Mouse (Mus musculus): ENCODE data around the gene Prkg1. TPM values are rescaled to one million over a fixed set of nuclear protein-coding genes. Genes with fewer than 3 reads are reported as not detected.

The Prkg1 gene
- polyA plus RNA-seq, 1 experiment: 7.3 TPM

DNA sequence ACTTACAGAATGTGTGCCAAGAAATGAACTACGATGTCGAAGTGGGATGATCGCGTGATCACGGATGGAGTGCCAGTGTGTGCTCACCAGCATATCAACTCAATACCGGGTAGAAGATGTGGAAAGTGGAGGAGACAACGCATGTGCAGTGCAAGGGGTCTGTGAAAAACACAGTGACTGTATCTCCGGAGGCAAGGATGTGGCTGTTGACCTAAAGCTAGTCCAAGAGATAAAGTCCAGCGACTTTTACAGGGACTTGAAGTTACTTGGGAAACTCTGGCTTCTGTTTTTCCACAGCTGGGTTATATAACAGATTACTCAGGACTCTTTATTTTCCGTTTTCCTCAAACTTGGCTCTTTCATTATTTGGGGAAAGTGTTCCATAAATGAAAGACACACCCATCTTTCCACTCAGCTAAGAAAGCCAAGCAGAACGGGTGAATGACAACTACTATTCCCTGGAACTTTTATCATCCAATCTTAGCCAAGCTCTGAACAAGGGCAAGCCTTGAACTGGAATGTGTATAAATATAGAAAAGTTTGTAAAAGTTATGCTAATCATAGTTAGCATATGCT is 699.5 kb downstream of the Prkg1 start:
- Histone ChIP-seq H3K4me1 (ENCODE audit: control insufficient read depth, insufficient read depth, low read length) (no peaks in the 10 kb centered on the region), H3K27me3 (ENCODE audit: control insufficient read depth, insufficient read depth, low read length) (no peaks in the 10 kb centered on the region), H3K27ac (ENCODE audit: insufficient read depth, low read length) (no peak overlapping the region), H3K4me3 (replicated peaks; ENCODE audit: insufficient read depth, low read depth, low read length) (no peak overlapping the region)
- WGBS: 74% methylated on average over 11 of the region's 11 CpGs
- no peak for TF ChIP-seq POLR2A (IDR thresholded peaks at IDR 0.05; ENCODE audit: borderline replicate concordance, insufficient read depth, low read length)
- no peak for TF ChIP-seq CTCF (IDR thresholded peaks at IDR 0.05; ENCODE audit: borderline replicate concordance, insufficient read depth, low read depth, low read length)
- DNase-seq: no peak

DNA sequence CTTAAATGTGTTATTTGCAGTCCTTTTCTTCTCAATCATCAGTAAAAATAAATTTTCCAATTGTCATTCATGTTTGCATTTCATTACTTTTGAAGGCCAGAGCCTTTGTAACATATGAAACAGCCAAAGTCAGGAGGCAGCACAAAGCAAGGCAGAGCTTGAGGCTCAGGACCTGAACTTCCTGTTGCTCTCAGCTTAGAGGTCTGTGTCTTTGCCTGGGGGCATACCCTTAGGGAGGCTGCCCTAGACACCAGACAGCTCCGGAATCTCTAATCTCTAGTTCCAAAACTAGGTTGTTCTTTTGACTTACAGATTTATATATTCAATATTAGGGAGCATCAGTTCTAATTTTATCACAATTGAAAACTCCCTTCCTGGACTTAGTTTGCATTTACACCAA is 700.1 kb downstream of the Prkg1 start:
- TF ChIP-seq CTCF (IDR thresholded peaks at IDR 0.05; ENCODE audit: borderline replicate concordance, insufficient read depth, low read depth, low read length) (no peak), POLR2A (IDR thresholded peaks at IDR 0.05; ENCODE audit: borderline replicate concordance, insufficient read depth, low read length) (no peak)
- no peak overlapping the region for H3K4me3 ChIP-seq (replicated peaks; ENCODE audit: insufficient read depth, low read depth, low read length)

DNA sequence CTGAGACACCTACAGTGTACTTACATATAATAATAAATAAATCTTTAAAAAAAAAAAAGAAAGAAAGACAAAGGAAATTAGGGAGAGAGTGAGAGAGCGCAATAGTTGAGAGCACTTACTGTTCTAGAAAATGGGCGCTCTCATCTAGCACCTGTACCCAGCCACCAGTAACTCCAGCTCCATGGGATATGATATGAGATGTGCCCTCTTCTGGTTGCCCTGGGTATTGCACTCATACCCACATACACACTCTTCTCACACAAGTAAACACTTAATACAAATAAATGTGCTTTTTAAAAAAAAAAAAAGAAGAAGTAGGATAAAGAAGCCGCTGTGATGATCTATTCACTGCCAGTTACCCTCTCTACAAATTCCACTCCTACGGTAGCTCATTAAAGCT is 718.2 kb downstream of the Prkg1 start:
- no peak for TF ChIP-seq CTCF (IDR thresholded peaks at IDR 0.05; ENCODE audit: borderline replicate concordance, insufficient read depth, low read depth, low read length)
- no peak for TF ChIP-seq POLR2A (IDR thresholded peaks at IDR 0.05; ENCODE audit: borderline replicate concordance, insufficient read depth, low read length)
- H3K27me3 ChIP-seq (ENCODE audit: control insufficient read depth, insufficient read depth, low read length): no peaks in the 10 kb centered on the region
- no peak overlapping the region for H3K4me3 ChIP-seq (replicated peaks; ENCODE audit: insufficient read depth, low read depth, low read length)
- WGBS: over 99% methylated on average over 4 of the region's 4 CpGs
- DNase-seq: no peak
- no peaks in the 10 kb centered on the region for H3K4me1 ChIP-seq (ENCODE audit: control insufficient read depth, insufficient read depth, low read length)
- no peak overlapping the region for H3K27ac ChIP-seq (ENCODE audit: insufficient read depth, low read length)

More for the DNA sequence above, 700.1 kb downstream of the Prkg1 start:
- WGBS: 85% methylated on average over 1 of the region's 1 CpGs
- no peaks in the 10 kb centered on the region for H3K4me1 ChIP-seq (ENCODE audit: control insufficient read depth, insufficient read depth, low read length)
- no peak for DNase-seq
- no peak overlapping the region for H3K27ac ChIP-seq (ENCODE audit: insufficient read depth, low read length)
- H3K27me3 ChIP-seq (ENCODE audit: control insufficient read depth, insufficient read depth, low read length): no peaks in the 10 kb centered on the region

DNA sequence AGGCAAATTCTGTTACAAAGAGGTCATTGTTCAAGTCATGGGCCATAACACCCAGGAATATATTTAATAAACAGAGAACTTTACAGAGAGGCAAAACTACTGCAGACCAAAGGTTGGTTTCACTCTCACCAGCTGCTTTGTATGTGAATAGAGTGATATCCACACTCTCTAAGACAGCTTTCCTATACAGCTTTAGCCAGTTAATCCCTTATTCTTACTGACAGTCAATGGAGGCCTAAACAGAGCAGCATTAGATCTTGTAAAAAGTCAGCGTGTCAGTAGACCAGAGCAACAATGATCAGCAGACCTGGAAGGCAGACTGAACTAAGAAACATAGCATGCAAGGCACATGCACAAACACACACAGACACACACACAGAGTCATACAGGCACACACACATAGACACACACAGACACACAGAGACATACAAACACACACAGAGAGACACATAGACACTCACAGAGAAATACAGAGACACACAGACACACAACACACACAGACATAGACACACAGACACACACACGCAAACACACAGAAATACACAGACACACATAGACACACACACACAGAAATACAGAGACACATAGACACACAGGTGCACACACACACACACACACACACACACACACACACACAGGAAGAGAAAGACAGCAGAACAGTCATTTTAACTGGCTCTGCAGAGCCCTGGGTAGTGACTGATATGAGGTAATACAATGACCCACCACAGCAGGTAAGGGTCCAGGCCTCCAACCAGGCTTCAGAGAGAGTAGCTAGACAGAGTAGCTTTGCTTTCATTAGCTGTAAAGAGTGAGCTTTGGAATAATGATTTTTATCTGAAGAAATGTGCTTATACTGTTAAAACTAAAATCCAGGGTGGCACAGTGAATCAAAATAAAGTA is 723.6 kb downstream of the Prkg1 start:
- no peak for TF ChIP-seq CTCF (IDR thresholded peaks at IDR 0.05; ENCODE audit: borderline replicate concordance, insufficient read depth, low read depth, low read length)
- H3K4me1 ChIP-seq (ENCODE audit: control insufficient read depth, insufficient read depth, low read length): no peaks in the 10 kb centered on the region
- H3K27ac ChIP-seq (ENCODE audit: insufficient read depth, low read length): no peak overlapping the region
- DNase-seq: no peak
- no peaks in the 10 kb centered on the region for H3K27me3 ChIP-seq (ENCODE audit: control insufficient read depth, insufficient read depth, low read length)
- H3K4me3 ChIP-seq (replicated peaks; ENCODE audit: insufficient read depth, low read depth, low read length): no peak overlapping the region
- WGBS: 79% methylated on average over 2 of the region's 2 CpGs

DNA sequence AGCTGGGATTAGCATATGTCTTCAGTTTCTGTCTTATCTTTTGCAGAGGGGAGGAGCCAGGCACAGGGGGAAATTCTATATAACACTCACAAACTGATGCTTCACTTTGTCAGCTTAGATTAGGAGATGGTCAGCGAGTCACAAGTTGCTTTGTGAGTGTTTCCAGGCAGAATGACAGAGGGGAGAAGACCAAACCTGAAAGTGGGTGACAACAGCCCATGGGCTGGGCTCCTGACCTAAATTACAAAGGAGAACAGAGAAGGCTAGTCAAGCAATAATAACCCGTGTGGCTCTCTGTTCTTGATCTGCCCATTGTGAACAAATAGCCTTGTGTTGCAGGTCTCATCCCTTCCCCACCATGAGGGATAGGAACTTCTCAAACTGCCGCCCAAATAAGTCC is 725.9 kb downstream of the Prkg1 start:
- no peak overlapping the region for H3K4me3 ChIP-seq (replicated peaks; ENCODE audit: insufficient read depth, low read depth, low read length)
- 78% methylated on average over 3 of the region's 3 CpGs for WGBS
- H3K27me3 ChIP-seq (ENCODE audit: control insufficient read depth, insufficient read depth, low read length): no peaks in the 10 kb centered on the region
- TF ChIP-seq CTCF (IDR thresholded peaks at IDR 0.05; ENCODE audit: borderline replicate concordance, insufficient read depth, low read depth, low read length): no peak
- no peak for TF ChIP-seq POLR2A (IDR thresholded peaks at IDR 0.05; ENCODE audit: borderline replicate concordance, insufficient read depth, low read length)
- H3K4me1 ChIP-seq (ENCODE audit: control insufficient read depth, insufficient read depth, low read length): no peaks in the 10 kb centered on the region
- no peak for DNase-seq
- H3K27ac ChIP-seq (ENCODE audit: insufficient read depth, low read length): no peak overlapping the region

DNA sequence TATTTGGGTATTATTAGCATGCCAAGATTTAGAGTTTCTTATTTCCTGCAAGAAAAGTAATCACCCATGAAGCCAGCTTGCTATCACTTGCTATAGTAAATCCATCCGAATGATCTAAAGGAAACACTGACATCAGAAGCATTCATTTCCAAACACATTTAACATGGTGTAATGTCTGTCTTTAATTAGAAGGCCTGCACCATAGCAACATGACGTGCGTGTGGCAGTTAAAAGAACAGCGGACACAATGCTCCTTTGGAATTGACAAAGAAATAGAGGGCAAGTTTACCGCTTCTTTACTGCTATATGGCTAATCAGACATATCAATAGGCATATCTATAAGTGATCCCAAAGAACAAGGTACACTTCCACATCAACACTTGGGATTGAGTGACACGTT is 733.2 kb downstream of the Prkg1 start:
- DNase-seq: no peak
- no peaks in the 10 kb centered on the region for H3K4me1 ChIP-seq (ENCODE audit: control insufficient read depth, insufficient read depth, low read length)
- no peak overlapping the region for H3K27ac ChIP-seq (ENCODE audit: insufficient read depth, low read length)
- H3K4me3 ChIP-seq (replicated peaks; ENCODE audit: insufficient read depth, low read depth, low read length): no peak overlapping the region
- TF ChIP-seq POLR2A (IDR thresholded peaks at IDR 0.05; ENCODE audit: borderline replicate concordance, insufficient read depth, low read length): no peak
- TF ChIP-seq CTCF (IDR thresholded peaks at IDR 0.05; ENCODE audit: borderline replicate concordance, insufficient read depth, low read depth, low read length): no peak
- 56% methylated on average over 6 of the region's 6 CpGs for whole genome bisulfite sequencing
- H3K27me3 ChIP-seq (ENCODE audit: control insufficient read depth, insufficient read depth, low read length): no peaks in the 10 kb centered on the region

DNA sequence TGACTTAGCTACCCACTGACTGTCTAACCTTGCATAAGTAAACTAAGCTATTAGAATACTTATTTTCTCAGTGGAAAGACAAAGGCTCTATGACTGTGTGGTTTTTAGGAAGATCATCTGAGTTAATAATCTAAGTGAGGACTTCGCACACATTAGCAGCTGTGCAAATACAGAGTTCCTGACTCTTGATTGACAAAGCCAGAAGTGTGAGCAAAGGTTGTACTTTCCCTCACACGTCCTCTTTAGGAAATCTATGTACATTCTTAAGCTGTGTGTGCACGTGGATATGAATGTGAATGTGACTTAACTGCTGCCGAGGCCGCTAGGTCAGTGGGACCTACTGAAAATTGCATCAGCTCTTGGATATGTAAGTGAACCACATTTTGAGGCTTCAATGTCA is 738.0 kb downstream of the Prkg1 start:
- 86% methylated on average over 5 of the region's 5 CpGs for WGBS
- Histone ChIP-seq H3K4me3 (replicated peaks; ENCODE audit: insufficient read depth, low read depth, low read length) (no peak overlapping the region), H3K4me1 (ENCODE audit: control insufficient read depth, insufficient read depth, low read length) (no peaks in the 10 kb centered on the region), H3K27me3 (ENCODE audit: control insufficient read depth, insufficient read depth, low read length) (no peaks in the 10 kb centered on the region), H3K27ac (ENCODE audit: insufficient read depth, low read length) (no peak overlapping the region)
- no peak for TF ChIP-seq CTCF (IDR thresholded peaks at IDR 0.05; ENCODE audit: borderline replicate concordance, insufficient read depth, low read depth, low read length)
- TF ChIP-seq POLR2A (IDR thresholded peaks at IDR 0.05; ENCODE audit: borderline replicate concordance, insufficient read depth, low read length): no peak
- DNase-seq: no peak

All from cerebellum, adult 2 months (tissue).